Mouse (Mus musculus) midbrain, embryonic 14.5 days (tissue): ENCODE measurements around the gene Rimklb. TPM values are rescaled to one million over a fixed set of nuclear protein-coding genes. Genes with fewer than 3 reads are reported as not detected.
"Not testable (repeated sequence)": the region's sequence is repeated elsewhere in the genome, so short reads cannot be mapped to it uniquely, and the experiment has no call there.

Source experiments
- ATAC-seq: fragments of 200-750 bp; cut with Nextera tagmentation; 2 replicates; pipeline ENCODE4 v1.8.0; 2017; ENCODE audit warnings: moderate number of reproducible peaks, moderate library complexity; ENCODE audit not compliant: low FRiP score, low TSS enrichment
- DNase-seq: peaks from one replicate; pipeline ENCODE4 v3.0.0-alpha.2; 2015
- H3K27ac ChIP-seq: fragments of 300-500 bp; sonication (generic); replicated peaks from 2 replicates; pipeline ENCODE4 v1.5.1; 2014; ENCODE audit warnings: mild to moderate bottlenecking, low read depth, low read length, moderate library complexity
- H3K27me3 ChIP-seq: fragments of 300-500 bp; sonication (generic); 2 replicates; pipeline ENCODE4 v1.6.1; 2014; ENCODE audit warnings: low read length, control low read depth, mixed read lengths; ENCODE audit not compliant: control insufficient read depth, insufficient read depth
- H3K36me3 ChIP-seq: fragments of 300-500 bp; sonication (generic); 2 replicates; pipeline ENCODE4 v1.6.1; 2014; ENCODE audit warnings: low read length, control low read depth; ENCODE audit not compliant: control insufficient read depth, insufficient read depth
- H3K4me1 ChIP-seq: fragments of 300-500 bp; sonication (generic); 2 replicates; pipeline ENCODE4 v1.6.1; 2014; ENCODE audit warnings: mild to moderate bottlenecking, antibody characterized with exemption, low read length, control low read depth; ENCODE audit not compliant: control insufficient read depth, insufficient read depth
- H3K4me2 ChIP-seq: fragments of 300-500 bp; sonication (generic); 2 replicates; pipeline ENCODE4 v1.6.1; 2014; ENCODE audit warnings: mild to moderate bottlenecking, low read length, moderate library complexity
- H3K4me3 ChIP-seq: fragments of 300-500 bp; sonication (generic); replicated peaks from 2 replicates; pipeline ENCODE4 v1.5.1; 2014; ENCODE audit warnings: low read depth, low read length
- H3K9ac ChIP-seq: fragments of 300-500 bp; sonication (generic); replicated peaks from 2 replicates; pipeline ENCODE4 v1.6.1; 2014; ENCODE audit warnings: mild to moderate bottlenecking, low read length, moderate library complexity
- H3K9me3 ChIP-seq: fragments of 300-500 bp; sonication (generic); 2 replicates; pipeline ENCODE4 v1.6.1; 2016; ENCODE audit warnings: low read length, control low read depth, mixed read lengths; ENCODE audit not compliant: control insufficient read depth
- WGBS: fragments of 180-500 bp; shearing (Covaris S2); extraction: QIAGEN DNeasy Blood & Tissue Kit; methylation state at CpG from one replicate; pipeline ENCODE4 v1.1.7; 2014; 5-methylcytosine and 5-hydroxymethylcytosine counted together
- polyA plus RNA-seq: library from polyadenylated mRNA; unstranded; fragments of >200 nt; fragmentation: Nextera tagmentation; extraction: Ambion mirVana; gene quantifications from 2 replicates; pipeline ENCODE4 v1.2.1, GENCODE M21; 2014

Rimklb gene
- polyA plus RNA-seq, result 109 and 133 TPM in 2 replicates

- Histone ChIP-seq H3K36me3 (no peaks in the 10 kb centered on the region), H3K4me3 (no peak within 1 kb of the TSS), H3K27ac (no peak within 1 kb of the TSS), H3K9ac (no peak within 1 kb of the TSS), H3K4me2 (no peak within 1 kb of the TSS), H3K9me3 (no peaks in the 10 kb centered on the region), H3K4me1 (peaks cover 8% of the 10 kb centered on the region), H3K27me3 (no peaks in the 10 kb centered on the region)
- ATAC-seq (no peak), DNase-seq (no peak)
- WGBS, result 55% methylated on average over 5 of the region's 5 CpGs
Observed at GRCm38 (mm10) chr6:122498661-122499060, at the start of gene Rimklb. Rimklb (minus strand) TSS chr6:122498761.

GRCm38 (mm10) chr6:122545948-122546347 is 47.4 kb upstream of the Rimklb start:
- no peak overlapping the region for H3K9ac ChIP-seq
- ATAC-seq (no peak), DNase-seq (no peak)
- H3K27me3 ChIP-seq, result no peaks in the 10 kb centered on the region
- H3K27ac ChIP-seq, result no peak overlapping the region
- H3K4me2 ChIP-seq, result no peak overlapping the region
- 87% methylated on average over 10 of the region's 10 CpGs for WGBS
- no peaks in the 10 kb centered on the region for H3K9me3 ChIP-seq
- H3K4me3 ChIP-seq, result no peak overlapping the region
- no peaks in the 10 kb centered on the region for H3K36me3 ChIP-seq
- no peaks in the 10 kb centered on the region for H3K4me1 ChIP-seq

- H3K9me3 ChIP-seq, result no peaks in the 10 kb centered on the region
- no peaks in the 10 kb centered on the region for H3K36me3 ChIP-seq
- no peaks in the 10 kb centered on the region for H3K4me1 ChIP-seq
- H3K4me2 ChIP-seq, result no peak overlapping the region
- no peak overlapping the region for H3K27ac ChIP-seq
- DNase-seq (no peak), ATAC-seq (no peak)
- 83% methylated on average over 9 of the region's 9 CpGs for WGBS
- H3K27me3 ChIP-seq, result no peaks in the 10 kb centered on the region
- H3K4me3 ChIP-seq, result no peak overlapping the region
- H3K9ac ChIP-seq, result no peak overlapping the region
Observed at GRCm38 (mm10) chr6:122545289-122545882, 46.8 kb upstream of the Rimklb start.

- no peak overlapping the region for H3K4me2 ChIP-seq
- no peak overlapping the region for H3K9ac ChIP-seq
- H3K4me1 ChIP-seq, result no peaks in the 10 kb centered on the region
- no peak overlapping the region for H3K27ac ChIP-seq
- no peaks in the 10 kb centered on the region for H3K36me3 ChIP-seq
- no peaks in the 10 kb centered on the region for H3K9me3 ChIP-seq
- H3K4me3 ChIP-seq, result no peak overlapping the region
- 93% methylated on average over 1 of the region's 1 CpGs for WGBS
- DNase-seq, result no peak
- ATAC-seq, result no peak
- no peaks in the 10 kb centered on the region for H3K27me3 ChIP-seq
Observed at GRCm38 (mm10) chr6:122544672-122545071, 46.1 kb upstream of the Rimklb start.

GRCm38 (mm10) chr6:122543574-122543973 is 45.0 kb upstream of the Rimklb start:
- DNase-seq (no peak), ATAC-seq (no peak)
- H3K27me3 ChIP-seq, result no peaks in the 10 kb centered on the region
- WGBS, result 85% methylated on average over 5 of the region's 5 CpGs
- no peaks in the 10 kb centered on the region for H3K4me1 ChIP-seq
- H3K36me3 ChIP-seq, result no peaks in the 10 kb centered on the region
- H3K4me3 ChIP-seq, result no peak overlapping the region
- no peak overlapping the region for H3K4me2 ChIP-seq
- H3K27ac ChIP-seq, result no peak overlapping the region
- no peaks in the 10 kb centered on the region for H3K9me3 ChIP-seq
- H3K9ac ChIP-seq, result no peak overlapping the region

GRCm38 (mm10) chr6:122542459-122542858 is 43.9 kb upstream of the Rimklb start:
- not testable (repeated sequence) for H3K27ac ChIP-seq, H3K9me3 ChIP-seq, DNase-seq, H3K4me2 ChIP-seq, H3K27me3 ChIP-seq, ATAC-seq, H3K4me1 ChIP-seq, H3K9ac ChIP-seq, H3K4me3 ChIP-seq, H3K36me3 ChIP-seq
- 84% methylated on average over 5 of the region's 5 CpGs for WGBS

GRCm38 (mm10) chr6:122539564-122539963 is 41.0 kb upstream of the Rimklb start:
- no peak overlapping the region for H3K4me3 ChIP-seq
- no peaks in the 10 kb centered on the region for H3K9me3 ChIP-seq
- ATAC-seq (no peak), DNase-seq (no peak)
- 67% methylated on average over 9 of the region's 9 CpGs for WGBS
- no peak overlapping the region for H3K27ac ChIP-seq
- no peak overlapping the region for H3K4me2 ChIP-seq
- H3K36me3 ChIP-seq, result no peaks in the 10 kb centered on the region
- H3K4me1 ChIP-seq, result no peaks in the 10 kb centered on the region
- no peaks in the 10 kb centered on the region for H3K27me3 ChIP-seq
- H3K9ac ChIP-seq, result no peak overlapping the region

- Histone ChIP-seq H3K36me3 (no peaks in the 10 kb centered on the region), H3K9me3 (no peaks in the 10 kb centered on the region), H3K4me1 (no peaks in the 10 kb centered on the region), H3K4me3 (no peak overlapping the region), H3K27ac (no peak overlapping the region), H3K9ac (no peak overlapping the region), H3K27me3 (no peaks in the 10 kb centered on the region), H3K4me2 (no peak overlapping the region)
- whole genome bisulfite sequencing, result 7% methylated on average over 3 of the region's 3 CpGs
- no peak for ATAC-seq
- DNase-seq, result no peak
Observed at GRCm38 (mm10) chr6:122534032-122534431, 35.5 kb upstream of the Rimklb start.

GRCm38 (mm10) chr6:122532883-122533302 is 34.3 kb upstream of the Rimklb start:
- DNase-seq (peak; percentile 40), ATAC-seq (peak; percentile 14; the same call in 1 of the 2 replicates)
- Histone ChIP-seq H3K4me2 (peak overlapping the region; percentile 35; the same call in 1 of the 2 replicates), H3K9me3 (no peaks in the 10 kb centered on the region), H3K4me3 (0 out of 2 replicates have a peak overlapping the region, but pooled peaks have one; percentile 13), H3K4me1 (no peaks in the 10 kb centered on the region), H3K27ac (no peak overlapping the region), H3K9ac (no peak overlapping the region; the same call in 1 of the 2 replicates), H3K36me3 (no peaks in the 10 kb centered on the region), H3K27me3 (no peaks in the 10 kb centered on the region)
- 7% methylated on average over 4 of the region's 4 CpGs for WGBS
